Mouse (Mus musculus) liver, embryonic 14 days (tissue): ENCODE results near the gene Wrap53. TPM values are rescaled to one million over a fixed set of nuclear protein-coding genes. Genes with fewer than 3 reads are reported as not detected.

Experiments used
- polyA plus RNA-seq: library from polyadenylated mRNA; depleted of rRNA; stranded (reverse); fragments of >200 nt; gene quantifications from 2 replicates; pipeline ENCODE4 v1.2.3, GENCODE M21; 2012; rRNA removed

Gene Wrap53
- polyA plus RNA-seq = 8.8 and 10.8 TPM in 2 replicates

GRCm38 (mm10) chr11:69580091-69580514 is at the start of gene Wrap53, which contains the start of gene Trp53:
Gene Wrap53, minus strand, starts transcription at chr11:69580255.
Gene Trp53, plus strand, starts transcription at chr11:69580359.

GRCm38 (mm10) chr11:69621571-69622268 is 41.7 kb upstream of the Wrap53 start, which contains the start of gene Sat2:
Gene Sat2, plus strand, starts transcription at chr11:69622024.

GRCm38 (mm10) chr11:69617805-69618204 is 37.8 kb upstream of the Wrap53 start, which contains the start of gene Shbg:
Gene Shbg, minus strand, starts transcription at chr11:69617905.

GRCm38 (mm10) chr11:69605726-69606490 is 25.9 kb upstream of the Wrap53 start, which contains the start of gene Atp1b2:
Gene Atp1b2, minus strand, starts transcription at chr11:69605942.

GRCm38 (mm10) chr11:69559851-69560765 is 19.9 kb downstream of the Wrap53 start, which contains the start of gene Efnb3:
Gene Efnb3, minus strand, starts transcription at chr11:69560205.

DNA sequence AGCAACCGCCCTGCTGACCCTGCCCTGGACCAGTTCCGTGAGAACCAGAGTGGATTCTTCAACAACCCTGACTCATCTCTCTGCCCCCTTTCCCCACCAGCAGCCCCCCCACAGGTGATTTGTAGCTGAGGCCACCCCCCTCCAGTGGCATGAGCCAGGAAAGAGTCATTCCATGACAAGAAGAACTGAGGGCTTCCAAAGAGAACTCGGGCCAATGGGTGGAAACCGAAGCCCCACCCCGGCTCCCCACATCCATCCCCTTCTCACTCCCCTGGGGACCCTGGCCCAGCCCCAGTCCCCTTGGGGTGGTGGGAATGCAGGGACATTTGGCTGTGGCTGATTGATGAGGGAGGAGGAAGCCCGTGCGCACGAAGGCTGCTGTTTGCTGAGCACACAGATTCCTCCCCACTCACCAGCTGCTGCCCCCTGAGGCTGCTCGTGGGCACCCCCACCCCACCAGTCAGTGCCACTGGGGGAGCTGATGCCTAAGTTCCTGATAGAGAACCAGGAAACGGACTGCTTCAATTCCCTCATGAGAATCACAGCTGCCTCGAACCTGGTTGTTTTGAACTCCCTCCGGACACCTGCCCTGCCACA is 30.9 kb downstream of the Wrap53 start, which contains the start of gene Dnah2:
Gene Dnah2, minus strand, starts transcription at position 51 of the 597 bp plus-strand sequence.

Other genes with a start within 250 kb of the Wrap53 start
- gene Rnf227, start 239.8 kb downstream of the Wrap53 start, polyA plus RNA-seq = 0.39 and 0.54 TPM in 2 replicates
- 12.1 and 13.2 TPM in 2 replicates for gene Chd3, start 210.8 kb downstream of the Wrap53 start, polyA plus RNA-seq
- gene Naa38, start 184.8 kb downstream of the Wrap53 start, polyA plus RNA-seq = 67.1 and 70.4 TPM in 2 replicates
- gene Cyb5d1, start 184.6 kb downstream of the Wrap53 start, polyA plus RNA-seq = 9.2 and 9.3 TPM in 2 replicates
- gene Tmem88, start 182.0 kb downstream of the Wrap53 start, polyA plus RNA-seq = 3.5 and 4.0 TPM in 2 replicates
- gene Kdm6b, start 166.6 kb downstream of the Wrap53 start, polyA plus RNA-seq = 0.93 and 1.4 TPM in 2 replicates
- gene Dnah2, start 31.1 kb downstream of the Wrap53 start, polyA plus RNA-seq = 0.01 and 0.06 TPM in 2 replicates
- gene Efnb3, start 20.1 kb downstream of the Wrap53 start, polyA plus RNA-seq = 0.90 and 0.99 TPM in 2 replicates
- 61.5 and 74.1 TPM in 2 replicates for gene Trp53, start 104 bp upstream of the Wrap53 start, polyA plus RNA-seq
- 17.8 and 21.7 TPM in 2 replicates for gene Atp1b2, start 25.7 kb upstream of the Wrap53 start, polyA plus RNA-seq
- gene Shbg, start 37.6 kb upstream of the Wrap53 start, polyA plus RNA-seq = 19.1 and 24.0 TPM in 2 replicates
- 5.7 and 7.0 TPM in 2 replicates for gene Sat2, start 41.8 kb upstream of the Wrap53 start, polyA plus RNA-seq
- gene Fxr2, start 52.7 kb upstream of the Wrap53 start, polyA plus RNA-seq = 21.3 and 22.6 TPM in 2 replicates
- 0.02 and 0.09 TPM in 2 replicates for gene Sox15, start 75.1 kb upstream of the Wrap53 start, polyA plus RNA-seq
- gene Mpdu1, start 82.4 kb upstream of the Wrap53 start, polyA plus RNA-seq = 34.7 and 42.4 TPM in 2 replicates
- 7.8 and 10.5 TPM in 2 replicates for gene Cd68, start 85.9 kb upstream of the Wrap53 start, polyA plus RNA-seq
- 445 and 498 TPM in 2 replicates for gene Eif4a1, start 92.2 kb upstream of the Wrap53 start, polyA plus RNA-seq
- 46.2 and 57.7 TPM in 2 replicates for gene Senp3, start 101.8 kb upstream of the Wrap53 start, polyA plus RNA-seq
- 0.29 and 0.31 TPM in 2 replicates for gene Tnfsf13, start 105.5 kb upstream of the Wrap53 start, polyA plus RNA-seq
- gene Tnfsf12, start 115.6 kb upstream of the Wrap53 start, polyA plus RNA-seq = 3.4 and 3.8 TPM in 2 replicates
- 0.77 and 0.86 TPM in 2 replicates for gene Tnfsfm13, start 115.8 kb upstream of the Wrap53 start, polyA plus RNA-seq
- 12.7 and 15.6 TPM in 2 replicates for gene Polr2a, start 178.4 kb upstream of the Wrap53 start, polyA plus RNA-seq
- 0.03 TPM in 1 of 2 replicates, not detected in the other for gene Slc35g3, start 181.7 kb upstream of the Wrap53 start, polyA plus RNA-seq
- 1.2 and 1.5 TPM in 2 replicates for gene Zbtb4, start 185.7 kb upstream of the Wrap53 start, polyA plus RNA-seq
- gene Chrnb1, start 215.7 kb upstream of the Wrap53 start, polyA plus RNA-seq = 0.69 and 1.5 TPM in 2 replicates
- 0.40 and 0.51 TPM in 2 replicates for gene Fgf11, start 221.6 kb upstream of the Wrap53 start, polyA plus RNA-seq
- gene Tmem102, start 225.4 kb upstream of the Wrap53 start, polyA plus RNA-seq = 0.24 and 0.25 TPM in 2 replicates
- gene Gm39566, start 235.0 kb upstream of the Wrap53 start, polyA plus RNA-seq = not detected in 2 replicates
- not detected in 2 replicates for gene Spem2, start 238.2 kb upstream of the Wrap53 start, polyA plus RNA-seq
- gene Spem1, start 241.9 kb upstream of the Wrap53 start, polyA plus RNA-seq = not detected in 2 replicates